Mouse (Mus musculus) limb, embryonic 12.5 days (tissue): ENCODE measurements around the gene Lacc1. TPM values are rescaled to one million over a fixed set of nuclear protein-coding genes. Genes with fewer than 3 reads are reported as not detected.
A peak's percentile ranks its signal among the peaks of the same experiment; 100 is the strongest.

Experiments used
- ATAC-seq: fragments of 200-750 bp; cut with Nextera tagmentation; 2 replicates; pipeline ENCODE4 v1.8.0; 2017; ENCODE audit warnings: low read depth, moderate TSS enrichment; ENCODE audit not compliant: insufficient number of reproducible peaks, insufficient read depth, low FRiP score, low TSS enrichment
- H3K27ac ChIP-seq: fragments of 300-500 bp; sonication (generic); 2 replicates; pipeline ENCODE4 v1.5.1; 2016; ENCODE audit warnings: mild to moderate bottlenecking, moderate library complexity
- H3K27me3 ChIP-seq: fragments of 300-500 bp; sonication (generic); 2 replicates; pipeline ENCODE4 v1.6.1; 2016; ENCODE audit warnings: mild to moderate bottlenecking, moderate library complexity
- H3K36me3 ChIP-seq: fragments of 300-500 bp; sonication (generic); 2 replicates; pipeline ENCODE4 v1.6.1; 2016; ENCODE audit warnings: mild to moderate bottlenecking, moderate library complexity
- H3K4me1 ChIP-seq: fragments of 300-500 bp; sonication (generic); replicated peaks from 2 replicates; pipeline ENCODE4 v1.6.1; 2016
- H3K4me2 ChIP-seq: fragments of 300-500 bp; sonication (generic); 2 replicates; pipeline ENCODE4 v1.6.1; 2016; ENCODE audit warnings: mild to moderate bottlenecking, moderate library complexity
- H3K4me3 ChIP-seq: fragments of 300-500 bp; sonication (generic); replicated peaks from 2 replicates; pipeline ENCODE4 v1.5.1; 2016; ENCODE audit warnings: mild to moderate bottlenecking
- H3K9ac ChIP-seq: fragments of 300-500 bp; sonication (generic); replicated peaks from 2 replicates; pipeline ENCODE4 v1.6.1; 2016; ENCODE audit warnings: mild to moderate bottlenecking, moderate library complexity
- H3K9me3 ChIP-seq: fragments of 300-500 bp; sonication (generic); 2 replicates; pipeline ENCODE4 v1.6.1; 2016; ENCODE audit warnings: mild to moderate bottlenecking, moderate library complexity
- WGBS: fragments of 180-500 bp; shearing (Covaris S2); methylation state at CpG from one replicate; pipeline ENCODE4 v1.1.7; 2016; 5-methylcytosine and 5-hydroxymethylcytosine counted together
- polyA plus RNA-seq: library from polyadenylated mRNA; unstranded; fragments of >200 nt; fragmentation: Nextera tagmentation; extraction: Ambion mirVana; gene quantifications from 2 replicates; pipeline ENCODE4 v1.2.1, GENCODE M21; 2016

The Lacc1 gene
- polyA plus RNA-seq = 5.6 TPM in 2 replicates

DNA sequence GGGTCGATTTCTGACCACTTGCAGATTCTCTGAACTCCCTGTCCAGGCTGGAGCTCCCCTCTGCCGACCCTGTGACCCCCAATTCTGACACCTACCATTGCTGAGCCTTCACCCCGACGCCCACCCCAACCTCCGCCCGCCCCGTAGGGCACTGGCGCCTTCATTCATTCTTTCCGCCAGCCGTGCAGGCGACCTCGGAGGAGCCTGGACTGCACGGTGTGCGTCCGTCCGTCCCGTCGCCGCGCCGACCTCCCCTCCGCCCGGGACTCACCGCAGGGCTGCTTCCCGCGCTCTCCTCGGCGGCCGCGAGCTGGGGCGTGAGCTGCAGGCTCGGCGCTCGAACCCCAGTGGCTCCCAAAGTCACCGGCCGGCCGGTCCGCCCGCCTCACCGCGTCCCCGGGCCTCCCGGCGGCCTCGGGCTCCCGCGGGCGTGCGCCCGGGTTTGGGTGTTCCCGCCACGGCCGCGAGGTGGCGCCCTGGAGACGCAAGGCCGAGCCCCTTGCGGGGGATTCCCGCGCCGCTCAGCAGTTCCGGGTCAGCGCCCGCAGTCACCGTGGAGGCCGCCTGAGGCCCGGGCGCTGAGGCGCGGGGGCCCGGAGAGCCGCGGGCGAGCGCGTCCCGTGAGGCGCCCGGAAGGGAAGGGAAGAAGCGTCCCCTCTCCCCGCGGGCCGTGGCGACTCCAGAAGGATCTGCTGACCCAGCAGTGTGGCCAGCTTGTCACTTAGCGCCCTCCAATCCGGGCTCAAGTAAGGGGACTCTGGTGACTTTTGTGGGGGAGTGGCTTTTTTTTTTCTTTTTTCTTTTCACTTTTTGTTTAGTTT, at the start of gene Lacc1, which contains the start of gene Ccdc122:
TSS of gene Lacc1 (minus strand) at position 679 of the 821 bp plus-strand sequence.
TSS of gene Ccdc122 (plus strand) at position 547 of the 821 bp plus-strand sequence.
- peak within 1 kb of the TSS; percentile 63 for H3K4me3 ChIP-seq
- peak within 1 kb of the TSS; percentile 78 for H3K4me2 ChIP-seq
- H3K27me3 ChIP-seq = 0 out of 2 replicates have a peak, but pooled peaks cover 3% of the 10 kb centered on the region
- H3K4me1 ChIP-seq = 0 out of 2 replicates have a peak, but pooled peaks cover 6% of the 10 kb centered on the region
- peak within 1 kb of the TSS; percentile 71 for H3K9ac ChIP-seq
- WGBS = under 1% methylated on average over 85 of the region's 86 CpGs
- ATAC-seq = peak; percentile 74
- 0 out of 2 replicates have a peak within 1 kb of the TSS, but pooled peaks have one; percentile 7 for H3K27ac ChIP-seq
- no peaks in the 10 kb centered on the region for H3K9me3 ChIP-seq
- H3K36me3 ChIP-seq = no peaks in the 10 kb centered on the region

DNA sequence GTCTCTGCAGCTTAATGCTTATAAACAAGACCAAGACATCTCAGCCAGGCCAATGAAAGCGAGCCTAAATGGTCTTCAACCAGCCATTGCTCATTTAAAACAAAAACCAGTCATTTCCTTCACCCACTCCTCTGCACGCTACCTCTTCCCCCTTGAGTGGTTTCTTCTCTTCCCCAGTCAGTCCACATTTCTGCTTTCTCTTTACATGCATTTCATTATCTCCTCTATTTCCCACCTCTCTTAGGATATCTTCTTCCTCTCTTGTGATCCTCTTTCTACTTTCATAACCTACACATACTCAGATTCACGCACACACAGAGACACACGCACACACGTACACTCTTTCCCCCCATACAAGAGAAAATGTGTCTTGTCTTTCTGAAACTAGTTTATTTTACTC, 44.5 kb upstream of the Lacc1 start:
- H3K4me3 ChIP-seq = no peak overlapping the region
- no peaks in the 10 kb centered on the region for H3K27me3 ChIP-seq
- ATAC-seq = no peak
- H3K27ac ChIP-seq = no peak overlapping the region
- no peak overlapping the region for H3K4me2 ChIP-seq
- H3K9ac ChIP-seq = no peak overlapping the region
- no peaks in the 10 kb centered on the region for H3K4me1 ChIP-seq
- WGBS = 88% methylated on average over 5 of the region's 5 CpGs
- H3K9me3 ChIP-seq = no peaks in the 10 kb centered on the region
- no peaks in the 10 kb centered on the region for H3K36me3 ChIP-seq

DNA sequence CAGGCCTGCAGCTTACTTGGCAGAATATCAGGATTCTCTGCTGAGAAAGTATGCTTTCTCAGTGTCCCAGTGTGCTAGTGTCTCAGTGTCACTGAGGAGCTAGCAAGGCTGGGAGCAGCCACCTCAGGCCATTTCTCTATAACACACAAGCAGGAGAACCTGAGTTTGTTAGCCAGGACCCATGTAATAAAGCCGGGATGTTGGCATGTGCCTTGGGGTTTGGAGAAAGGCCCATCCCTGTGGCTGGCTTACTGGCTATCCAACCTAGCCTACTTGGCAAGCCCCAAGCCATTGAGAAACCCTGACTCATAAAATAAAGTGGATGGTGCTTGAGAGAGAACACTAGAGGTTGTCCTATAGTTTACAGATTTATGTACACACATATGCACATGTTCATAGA, 32.7 kb upstream of the Lacc1 start:
- WGBS = 83% methylated on average over 1 of the region's 1 CpGs
- Histone ChIP-seq H3K9me3 (no peaks in the 10 kb centered on the region), H3K4me2 (no peak overlapping the region), H3K27ac (no peak overlapping the region), H3K9ac (no peak overlapping the region), H3K36me3 (no peaks in the 10 kb centered on the region), H3K4me3 (no peak overlapping the region), H3K27me3 (no peaks in the 10 kb centered on the region), H3K4me1 (no peaks in the 10 kb centered on the region)
- ATAC-seq = no peak

DNA sequence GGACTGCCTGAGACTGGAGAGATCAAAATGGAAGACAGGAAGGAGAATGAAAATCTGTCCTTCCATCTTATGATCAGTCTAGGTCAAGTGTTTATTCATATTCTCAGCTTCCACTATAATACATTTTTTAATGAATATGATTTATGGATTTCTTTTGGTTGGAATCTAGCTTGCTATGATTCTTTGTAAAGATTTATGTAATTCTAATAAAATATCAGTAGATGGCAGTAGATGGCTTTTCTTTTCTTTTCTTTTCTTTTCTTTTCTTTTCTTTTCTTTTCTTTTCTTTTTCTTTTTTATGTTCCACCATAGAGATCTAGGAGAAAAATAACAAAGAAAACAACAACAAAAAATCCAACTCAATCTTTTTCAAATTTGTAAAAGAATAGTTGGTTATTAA, 16.6 kb upstream of the Lacc1 start:
- Histone ChIP-seq H3K9ac (no peak overlapping the region), H3K9me3 (0 out of 2 replicates have a peak, but pooled peaks cover 5% of the 10 kb centered on the region), H3K27ac (no peak overlapping the region), H3K4me1 (no peaks in the 10 kb centered on the region), H3K27me3 (no peaks in the 10 kb centered on the region), H3K36me3 (no peaks in the 10 kb centered on the region), H3K4me2 (no peak overlapping the region), H3K4me3 (no peak overlapping the region)
- ATAC-seq = no peak

DNA sequence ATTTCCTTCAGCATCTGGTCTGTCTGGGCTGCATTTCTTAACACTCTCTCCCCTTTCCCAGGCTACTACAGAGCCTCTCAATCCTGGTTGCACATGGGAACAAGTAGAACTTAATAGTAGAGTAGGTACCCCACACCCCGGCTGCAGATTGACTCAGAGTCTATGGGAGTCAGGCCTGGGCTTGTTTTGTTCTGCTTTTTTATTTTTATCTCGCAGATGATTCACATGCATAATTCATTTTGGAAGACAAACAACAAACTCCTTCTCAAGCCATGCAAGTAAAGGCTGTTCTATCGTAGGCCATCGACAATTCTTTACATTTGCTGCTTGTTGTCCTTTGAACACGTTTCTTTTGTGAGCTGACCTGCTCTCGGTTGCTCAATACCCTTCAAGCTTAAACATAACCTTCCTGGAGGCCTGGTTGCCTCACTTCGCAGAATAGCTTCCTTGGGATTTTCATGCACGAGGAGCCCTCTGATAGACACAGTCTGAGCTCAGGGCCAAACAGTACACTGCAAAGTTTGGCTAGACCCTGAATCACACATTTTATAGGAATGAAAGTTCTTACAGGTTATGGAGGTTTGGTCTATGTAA, 1.2 kb upstream of the Lacc1 start:
- no peaks in the 10 kb centered on the region for H3K36me3 ChIP-seq
- H3K4me2 ChIP-seq = no peak overlapping the region
- no peak overlapping the region for H3K9ac ChIP-seq
- H3K27ac ChIP-seq = no peak overlapping the region
- 0 out of 2 replicates have a peak, but pooled peaks cover 6% of the 10 kb centered on the region for H3K4me1 ChIP-seq
- no peak overlapping the region for H3K4me3 ChIP-seq
- H3K9me3 ChIP-seq = no peaks in the 10 kb centered on the region
- 0 out of 2 replicates have a peak, but pooled peaks cover 3% of the 10 kb centered on the region for H3K27me3 ChIP-seq
- 89% methylated on average over 8 of the region's 8 CpGs for WGBS
- no peak for ATAC-seq

DNA sequence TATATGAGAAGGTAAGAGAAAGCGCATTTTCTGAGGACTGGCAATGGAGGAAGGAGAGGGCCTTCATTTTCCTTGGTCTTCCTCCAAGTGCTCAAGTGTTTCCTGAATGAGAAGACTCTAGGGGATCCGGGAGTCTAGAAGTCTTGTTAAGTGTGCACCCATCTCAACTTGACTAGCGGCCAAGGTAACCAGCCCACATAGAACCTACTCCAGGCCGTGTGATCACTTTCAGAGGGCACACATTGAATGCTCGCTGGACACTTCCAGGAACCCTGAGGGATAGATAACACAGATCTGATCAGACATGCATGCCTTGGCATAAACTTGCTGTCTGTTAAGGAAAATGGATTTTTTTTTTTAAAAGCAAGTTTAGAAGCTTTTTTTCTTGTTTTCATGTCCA, 626 bp upstream of the Lacc1 start:
- Histone ChIP-seq H3K27ac (no peak overlapping the region), H3K4me1 (0 out of 2 replicates have a peak, but pooled peaks cover 6% of the 10 kb centered on the region), H3K9ac (no peak overlapping the region), H3K4me3 (no peak overlapping the region), H3K4me2 (peak overlapping the region; percentile 78; the same call in 1 of the 2 replicates), H3K9me3 (no peaks in the 10 kb centered on the region), H3K27me3 (0 out of 2 replicates have a peak, but pooled peaks cover 3% of the 10 kb centered on the region), H3K36me3 (no peaks in the 10 kb centered on the region)
- no peak for ATAC-seq
- WGBS = 90% methylated on average over 5 of the region's 5 CpGs

DNA sequence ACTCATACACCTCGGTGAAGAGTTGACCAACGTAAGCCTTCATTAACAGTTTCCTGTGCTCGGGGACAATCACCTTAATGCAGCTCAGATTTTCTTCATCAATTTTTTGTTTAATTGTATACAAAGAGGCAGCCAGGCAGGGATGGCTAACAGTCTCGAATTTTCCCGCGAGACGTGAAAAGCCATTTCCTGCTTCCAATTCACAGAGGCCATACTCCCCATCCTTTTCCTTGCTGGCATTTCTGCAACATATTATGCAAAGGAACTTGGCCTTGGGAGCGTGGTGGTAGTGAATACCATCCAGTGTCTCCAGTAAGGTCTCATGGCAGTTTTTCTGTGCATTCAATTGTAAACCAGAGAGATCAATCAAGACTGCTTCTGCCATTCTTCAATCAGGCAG, 1.7 kb downstream of the Lacc1 start:
- Histone ChIP-seq H3K27me3 (0 out of 2 replicates have a peak, but pooled peaks cover 3% of the 10 kb centered on the region), H3K9ac (no peak overlapping the region), H3K27ac (no peak overlapping the region), H3K36me3 (no peaks in the 10 kb centered on the region), H3K9me3 (no peaks in the 10 kb centered on the region), H3K4me2 (no peak overlapping the region), H3K4me3 (no peak overlapping the region), H3K4me1 (0 out of 2 replicates have a peak, but pooled peaks cover 6% of the 10 kb centered on the region)
- no peak for ATAC-seq
- WGBS = 86% methylated on average over 8 of the region's 8 CpGs

DNA sequence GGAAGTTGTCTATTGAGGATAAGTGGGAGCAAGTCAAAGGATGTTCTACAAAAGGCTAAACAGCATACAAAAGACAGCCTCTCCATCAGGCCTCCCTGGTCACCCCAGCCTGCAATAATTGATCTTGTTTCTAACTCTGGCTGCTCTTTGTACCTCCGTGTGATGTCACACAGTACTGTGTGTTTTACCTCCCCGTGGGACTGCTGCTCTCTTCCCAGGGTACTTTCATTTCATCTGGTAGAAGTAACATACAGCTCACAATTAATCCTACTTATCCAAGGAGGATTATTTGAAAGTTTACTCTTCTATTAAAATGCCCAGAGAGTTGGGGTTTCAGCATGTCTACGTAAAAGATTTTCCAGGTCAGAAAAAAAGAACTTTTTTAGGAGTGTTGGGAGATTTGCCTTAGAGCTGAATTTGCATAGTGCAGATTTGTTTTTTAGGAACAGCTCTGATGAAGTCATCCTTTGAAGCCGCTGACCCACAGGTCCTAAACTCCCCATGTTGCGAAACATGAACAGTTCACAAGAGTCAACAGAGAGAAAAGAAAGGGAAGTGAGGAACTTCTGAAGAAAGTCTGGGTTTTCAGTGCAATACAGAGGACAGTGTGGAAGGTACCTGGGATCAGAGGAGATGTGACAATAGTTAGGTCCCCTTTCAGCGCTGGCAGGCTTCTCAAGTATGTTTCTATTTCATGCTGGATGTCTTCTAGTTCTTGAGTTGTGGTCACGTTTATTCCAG, 2.4 kb downstream of the Lacc1 start:
- Histone ChIP-seq H3K9ac (no peak overlapping the region), H3K36me3 (no peaks in the 10 kb centered on the region), H3K9me3 (no peaks in the 10 kb centered on the region), H3K4me3 (no peak overlapping the region), H3K4me2 (no peak overlapping the region), H3K27me3 (0 out of 2 replicates have a peak, but pooled peaks cover 3% of the 10 kb centered on the region), H3K4me1 (0 out of 2 replicates have a peak, but pooled peaks cover 6% of the 10 kb centered on the region), H3K27ac (no peak overlapping the region)
- ATAC-seq = no peak
- WGBS = 68% methylated on average over 7 of the region's 7 CpGs

DNA sequence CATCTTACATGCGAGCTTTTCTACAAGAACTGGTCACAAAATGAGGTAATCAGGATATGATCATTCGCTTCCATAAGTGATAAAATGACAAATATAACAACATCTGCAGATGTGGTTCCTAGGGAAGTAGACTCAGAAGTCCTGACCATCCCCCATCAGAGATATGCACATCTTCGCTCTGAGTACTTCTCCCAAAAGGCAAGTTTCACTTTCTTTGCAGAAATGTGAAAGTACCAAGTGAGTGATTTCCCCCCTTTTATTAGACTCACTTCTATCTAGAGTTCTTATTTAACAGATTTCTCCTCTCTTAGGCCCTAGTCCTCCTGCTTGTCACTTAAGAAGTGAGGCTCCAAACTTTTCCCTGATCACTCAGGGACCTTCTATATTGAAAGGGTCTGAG, 3.3 kb downstream of the Lacc1 start:
- WGBS = 96% methylated on average over 3 of the region's 3 CpGs
- no peak for ATAC-seq
- no peaks in the 10 kb centered on the region for H3K36me3 ChIP-seq
- H3K9me3 ChIP-seq = no peaks in the 10 kb centered on the region
- H3K4me2 ChIP-seq = no peak overlapping the region
- H3K4me3 ChIP-seq = no peak overlapping the region
- no peak overlapping the region for H3K9ac ChIP-seq
- H3K27ac ChIP-seq = no peak overlapping the region
- H3K27me3 ChIP-seq = 0 out of 2 replicates have a peak, but pooled peaks cover 3% of the 10 kb centered on the region
- H3K4me1 ChIP-seq = 0 out of 2 replicates have a peak, but pooled peaks cover 6% of the 10 kb centered on the region

DNA sequence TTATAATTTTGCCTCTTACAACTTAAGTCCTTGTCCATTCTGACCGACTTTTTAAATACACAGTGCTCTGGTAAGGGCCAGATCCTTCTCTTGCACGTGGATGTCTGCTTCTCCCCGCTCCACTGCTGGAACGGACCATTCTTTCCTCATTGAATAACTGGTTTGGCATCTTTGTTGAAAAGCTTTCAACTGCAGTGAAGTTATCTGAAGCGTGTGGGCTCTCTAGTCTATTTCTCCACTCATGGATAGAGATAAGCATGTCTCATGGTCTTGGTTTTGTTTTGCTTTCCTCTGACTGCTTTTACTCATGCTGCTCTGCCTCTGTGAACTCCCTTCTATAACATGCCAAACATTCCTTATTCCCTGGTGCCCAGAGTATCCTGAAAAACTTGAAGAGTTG, 4.3 kb downstream of the Lacc1 start:
- Histone ChIP-seq H3K4me2 (no peak overlapping the region), H3K9me3 (no peaks in the 10 kb centered on the region), H3K9ac (no peak overlapping the region), H3K27me3 (0 out of 2 replicates have a peak, but pooled peaks cover 3% of the 10 kb centered on the region), H3K36me3 (no peaks in the 10 kb centered on the region), H3K4me1 (0 out of 2 replicates have a peak, but pooled peaks cover 6% of the 10 kb centered on the region), H3K27ac (no peak overlapping the region), H3K4me3 (no peak overlapping the region)
- no peak for ATAC-seq
- 82% methylated on average over 5 of the region's 5 CpGs for WGBS

DNA sequence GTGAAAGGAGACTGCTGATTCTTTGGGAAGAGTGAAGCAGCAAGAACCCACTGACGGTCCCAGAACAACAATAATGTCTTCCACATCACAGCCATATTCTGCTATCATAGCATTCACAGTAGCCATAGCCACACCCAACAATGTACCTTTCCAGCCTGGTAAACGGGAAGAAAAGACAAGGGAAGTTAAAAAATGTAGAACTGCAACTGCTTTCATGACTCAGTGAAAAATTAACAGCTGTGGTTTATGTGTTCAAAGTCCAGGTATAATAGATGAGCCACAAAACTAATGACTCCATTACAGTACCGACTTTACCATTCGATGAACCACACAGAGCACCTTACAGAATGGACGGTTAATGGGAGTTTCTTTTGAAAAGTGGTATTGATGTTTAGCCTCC, 5.9 kb downstream of the Lacc1 start:
- H3K9me3 ChIP-seq = no peaks in the 10 kb centered on the region
- ATAC-seq = no peak
- 84% methylated on average over 5 of the region's 5 CpGs for WGBS
- H3K27me3 ChIP-seq = 0 out of 2 replicates have a peak, but pooled peaks cover 2% of the 10 kb centered on the region
- no peak overlapping the region for H3K9ac ChIP-seq
- no peaks in the 10 kb centered on the region for H3K36me3 ChIP-seq
- 0 out of 2 replicates have a peak, but pooled peaks cover 6% of the 10 kb centered on the region for H3K4me1 ChIP-seq
- no peak overlapping the region for H3K4me2 ChIP-seq
- no peak overlapping the region for H3K4me3 ChIP-seq
- H3K27ac ChIP-seq = no peak overlapping the region
